Mouse (Mus musculus): ENCODE measurements around the gene Fam83f. TPM values are rescaled to one million over a fixed set of nuclear protein-coding genes. Genes with fewer than 3 reads are reported as not detected.

The Fam83f gene
- polyA plus RNA-seq, 1 experiment, result 23.3 TPM

GRCm38 (mm10) chr15:80658815-80659471 is 12.7 kb upstream of the Fam83f start:
- DNase-seq (ENCODE audit: low read depth, low spot score), result no peak
- 68% methylated on average over 6 of the region's 6 CpGs for WGBS

- DNase-seq (ENCODE audit: low read depth, low spot score), result no peak
- 61% methylated on average over 4 of the region's 4 CpGs for WGBS
Measured at GRCm38 (mm10) chr15:80660963-80661362, 10.7 kb upstream of the Fam83f start.

GRCm38 (mm10) chr15:80664444-80664843 is 7.2 kb upstream of the Fam83f start:
- no peak for DNase-seq (ENCODE audit: low read depth, low spot score)
- WGBS, result 83% methylated on average over 4 of the region's 4 CpGs

- no peak for DNase-seq (ENCODE audit: low read depth, low spot score)
- 21% methylated on average over 2 of the region's 2 CpGs for WGBS
Measured at GRCm38 (mm10) chr15:80672810-80673209, 1.2 kb downstream of the Fam83f start.

DNA sequence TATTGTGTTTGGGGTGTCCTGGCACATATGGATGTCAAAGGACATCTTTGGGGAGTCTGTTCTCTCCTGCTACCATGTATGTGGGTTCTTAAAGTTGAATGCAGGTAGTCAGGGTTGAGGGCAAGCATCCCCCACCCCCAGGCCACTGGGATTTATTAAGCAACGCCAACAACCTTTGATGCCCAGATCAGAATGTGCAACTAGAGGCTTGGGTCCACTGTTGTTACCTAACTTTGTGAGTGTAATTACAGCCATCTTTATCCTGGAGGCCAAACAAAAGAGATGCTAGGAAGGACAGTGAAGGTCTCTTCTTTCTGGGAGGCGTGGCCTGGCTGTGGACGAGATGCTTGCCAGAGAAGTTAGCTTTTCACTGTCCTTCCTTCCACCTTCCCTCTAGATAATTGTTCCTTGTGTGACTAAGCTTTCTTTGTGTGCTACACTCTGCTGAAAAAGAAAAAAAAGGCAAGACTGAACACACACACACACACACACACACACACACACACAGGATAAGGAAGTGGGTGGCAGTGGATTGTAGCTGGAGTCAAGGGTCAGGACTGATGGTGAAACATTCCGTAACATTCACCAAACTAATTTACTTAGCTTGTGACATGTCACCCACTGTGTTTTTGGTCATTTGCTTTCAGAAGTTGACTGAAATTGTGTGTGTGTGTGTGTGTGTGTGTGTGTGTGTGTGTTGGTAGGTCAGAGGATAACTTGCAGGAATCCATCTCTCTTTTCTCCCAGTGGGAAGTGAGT is 1.9 kb downstream of the Fam83f start:
- WGBS, result 46% methylated on average over 4 of the region's 4 CpGs
- no peak for DNase-seq (ENCODE audit: low read depth, low spot score)

GRCm38 (mm10) chr15:80674700-80675099 is 3.1 kb downstream of the Fam83f start:
- 23% methylated on average over 6 of the region's 6 CpGs for WGBS
- DNase-seq (ENCODE audit: low read depth, low spot score), result no peak

DNA sequence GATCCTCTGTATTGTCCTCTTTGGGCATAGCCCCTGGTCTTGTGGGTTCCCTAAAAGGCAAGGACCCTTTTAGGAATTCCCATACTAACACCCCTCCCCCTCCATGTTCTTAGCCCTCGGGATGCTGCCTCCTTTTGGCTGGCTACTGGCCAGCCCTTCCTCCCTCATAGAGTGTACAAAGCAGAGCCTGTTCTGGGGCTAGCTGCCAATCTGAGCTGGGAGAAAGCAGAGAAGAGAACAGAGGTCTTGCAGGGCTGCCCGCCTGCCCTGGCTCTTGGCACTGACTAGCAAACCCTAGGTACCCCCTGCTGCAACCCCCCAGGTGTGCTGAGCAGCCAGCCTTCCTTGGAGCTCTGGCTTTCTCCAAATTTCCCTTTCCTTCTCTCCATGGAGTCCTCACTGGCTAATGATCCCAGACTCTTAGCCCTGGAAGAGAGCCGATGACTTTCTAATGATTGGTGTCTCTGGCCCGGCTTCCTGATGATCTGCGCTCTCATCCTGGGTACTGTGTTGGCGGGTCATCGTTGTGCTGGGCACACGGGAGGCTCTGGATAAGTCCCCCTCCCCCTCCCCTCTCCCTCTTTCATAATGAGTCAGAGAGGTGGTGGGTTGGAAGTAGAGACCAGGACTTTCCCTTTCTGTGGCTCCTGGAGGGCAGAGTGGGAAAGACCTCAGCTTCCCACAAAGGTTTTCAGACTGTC is 8.0 kb downstream of the Fam83f start:
- DNase-seq (ENCODE audit: low read depth, low spot score), result no peak
- WGBS, result 18% methylated on average over 8 of the region's 8 CpGs

DNA sequence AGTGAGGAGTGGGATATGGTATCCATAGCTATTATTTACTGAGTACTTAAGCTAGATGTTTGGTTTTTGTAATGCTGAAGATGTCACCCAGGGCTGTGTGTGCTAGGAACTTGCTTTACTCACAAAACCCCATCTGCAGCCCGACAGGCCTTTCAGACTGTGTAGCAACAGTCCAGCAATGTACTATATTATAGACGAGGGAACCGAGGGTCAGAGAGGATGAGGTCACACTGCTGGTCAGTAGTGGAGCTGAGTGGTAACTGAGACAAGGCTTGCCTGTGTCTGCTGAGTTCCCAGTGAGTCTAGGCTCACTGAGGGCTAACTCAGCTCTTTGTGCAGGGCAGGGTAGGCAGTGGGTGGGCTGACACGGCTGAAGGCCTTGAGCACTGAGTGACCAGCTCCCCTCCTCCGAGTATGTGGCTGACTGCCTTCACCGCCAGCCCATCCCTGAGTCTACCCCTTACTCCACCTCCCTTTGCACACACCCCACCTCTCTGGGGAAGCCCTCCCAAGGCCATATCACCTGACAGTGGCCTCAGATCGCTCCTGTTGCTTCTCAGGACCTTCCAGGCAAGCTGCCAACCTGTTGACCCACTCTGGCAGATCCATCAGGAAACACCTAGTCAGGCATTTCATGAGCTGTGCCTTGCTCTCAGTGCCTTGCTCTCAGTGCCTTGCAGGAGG is 8.8 kb downstream of the Fam83f start:
- WGBS, result 31% methylated on average over 7 of the region's 7 CpGs
- no peak for DNase-seq (ENCODE audit: low read depth, low spot score)

DNA sequence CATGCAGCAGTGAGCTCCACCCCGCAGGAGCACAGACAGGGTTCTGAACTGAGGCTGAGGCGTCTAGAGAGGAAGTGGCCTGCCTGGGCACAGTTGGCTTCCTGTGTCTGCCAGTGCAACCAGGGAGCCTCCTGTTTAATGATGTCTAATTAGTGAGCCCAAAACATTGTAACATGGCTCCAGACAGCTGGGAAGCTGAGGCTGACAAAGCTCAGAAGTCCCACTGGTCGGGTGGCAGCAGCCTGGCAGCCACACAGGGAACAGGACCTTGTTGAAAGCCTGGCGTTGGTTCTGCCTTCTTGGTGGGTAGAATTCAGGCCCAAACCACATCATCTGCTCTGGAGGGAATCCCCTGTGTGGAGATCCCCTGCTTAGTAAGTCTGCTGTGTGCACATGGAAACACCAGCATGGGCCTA is 9.8 kb downstream of the Fam83f start:
- DNase-seq (ENCODE audit: low read depth, low spot score), result no peak

GRCm38 (mm10) chr15:80682343-80682742 is 10.7 kb downstream of the Fam83f start:
- DNase-seq (ENCODE audit: low read depth, low spot score), result no peak
- 39% methylated on average over 8 of the region's 8 CpGs for WGBS

More for the DNA sequence above, 9.8 kb downstream of the Fam83f start:
- WGBS, result 55% methylated on average over 4 of the region's 4 CpGs

DNA sequence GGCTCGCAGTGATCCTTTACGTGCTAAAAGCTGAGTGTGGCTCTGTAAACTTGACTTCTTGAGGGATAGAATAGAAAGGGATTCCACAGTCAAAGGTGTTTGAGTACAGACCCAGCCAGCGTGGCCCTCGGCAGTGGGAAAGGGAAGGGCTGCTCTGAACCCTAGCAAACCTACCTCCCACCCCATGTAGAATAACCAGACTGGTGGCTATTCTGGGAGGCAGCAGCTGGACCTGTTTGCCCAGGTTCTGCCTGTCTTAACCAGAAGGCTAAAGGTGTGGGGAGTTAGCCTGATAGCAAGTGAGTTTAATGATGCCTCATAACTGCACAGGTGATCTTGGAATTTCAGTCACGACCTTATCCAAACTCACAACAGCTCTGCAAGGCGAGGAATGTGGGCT is 11.5 kb downstream of the Fam83f start:
- no peak for DNase-seq (ENCODE audit: low read depth, low spot score)

GRCm38 (mm10) chr15:80683990-80684389 is 12.3 kb downstream of the Fam83f start:
- WGBS, result 71% methylated on average over 3 of the region's 3 CpGs
- no peak for DNase-seq (ENCODE audit: low read depth, low spot score)

More for the DNA sequence above, 11.5 kb downstream of the Fam83f start:
- WGBS, result 38% methylated on average over 6 of the region's 6 CpGs

GRCm38 (mm10) chr15:80684786-80685602 is 13.3 kb downstream of the Fam83f start:
- no peak for DNase-seq (ENCODE audit: low read depth, low spot score)
- 62% methylated on average over 8 of the region's 8 CpGs for WGBS

DNA sequence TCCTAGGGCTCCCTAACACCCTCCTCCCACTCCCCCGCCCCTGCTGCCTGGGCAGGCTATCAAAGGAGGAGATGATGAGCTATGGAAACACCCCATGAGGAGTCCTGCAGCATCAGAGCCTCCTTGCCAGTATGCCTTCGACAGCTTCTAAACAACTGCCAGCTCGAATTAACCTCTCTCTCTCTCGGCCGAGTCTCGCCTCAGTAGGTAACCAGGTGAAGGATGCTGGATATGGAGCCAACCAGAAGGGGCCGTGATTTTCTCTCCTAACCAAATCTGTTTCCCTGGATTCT is 13.9 kb downstream of the Fam83f start:
- DNase-seq (ENCODE audit: low read depth, low spot score), result no peak
- WGBS, result 69% methylated on average over 7 of the region's 7 CpGs

- DNase-seq (ENCODE audit: low read depth, low spot score), result no peak
- 67% methylated on average over 7 of the region's 7 CpGs for WGBS
Measured at GRCm38 (mm10) chr15:80688536-80688935, 16.9 kb downstream of the Fam83f start.

- DNase-seq (ENCODE audit: low read depth, low spot score), result no peak
- 77% methylated on average over 3 of the region's 3 CpGs for WGBS
Measured at GRCm38 (mm10) chr15:80693492-80693891, 21.8 kb downstream of the Fam83f start.

DNA sequence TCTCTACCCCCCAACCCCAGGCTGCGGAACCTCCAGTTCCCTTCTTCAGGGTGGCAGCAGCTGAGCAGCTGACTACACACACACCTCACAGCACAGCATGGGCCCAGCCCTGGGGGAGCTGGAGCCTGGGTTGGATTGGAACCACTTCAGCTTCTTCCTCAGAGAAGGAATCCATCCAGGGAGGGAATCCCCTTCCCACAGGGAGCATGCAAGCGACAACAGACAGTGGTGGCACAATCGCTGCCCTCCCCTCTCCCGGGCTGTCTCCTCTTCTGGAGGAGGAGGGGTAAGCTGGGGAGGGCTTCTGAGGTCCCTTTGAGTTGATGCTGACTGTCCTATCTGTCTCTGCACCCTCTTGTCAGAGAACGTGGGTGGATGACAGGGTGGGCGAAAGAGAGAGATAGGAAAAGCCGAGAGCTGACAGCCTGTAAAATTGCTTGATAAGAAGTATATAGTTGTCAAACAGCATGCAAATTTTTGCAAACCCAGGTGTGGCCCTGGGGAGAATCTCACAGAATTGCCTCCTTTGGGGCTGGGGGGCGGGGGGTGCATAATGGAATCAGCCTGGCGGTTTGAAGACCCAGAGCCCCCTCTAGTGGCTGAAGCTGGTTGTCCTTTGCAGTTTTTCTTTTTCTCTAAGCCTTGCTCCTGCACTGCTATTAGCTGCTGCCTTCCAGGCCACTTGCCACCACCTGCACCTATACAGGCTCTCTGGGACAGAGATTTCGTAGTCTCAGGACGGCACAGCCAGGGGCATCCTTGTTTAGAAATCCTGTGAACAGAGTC is 22.7 kb downstream of the Fam83f start:
- 53% methylated on average over 11 of the region's 11 CpGs for WGBS

GRCm38 (mm10) chr15:80697564-80697963 is 25.9 kb downstream of the Fam83f start:
- 69% methylated on average over 5 of the region's 5 CpGs for WGBS
- DNase-seq (ENCODE audit: low read depth, low spot score), result no peak

More for the DNA sequence above, 22.7 kb downstream of the Fam83f start:
- no peak for DNase-seq (ENCODE audit: low read depth, low spot score)

All from large intestine, adult 2 months (tissue).